Mouse (Mus musculus) kidney, embryonic 16.5 days (tissue): ENCODE measurements around the gene Lrrc55. TPM values are rescaled to one million over a fixed set of nuclear protein-coding genes. Genes with fewer than 3 reads are reported as not detected.

Experiments used
- ATAC-seq: fragments of 200-750 bp; cut with Nextera tagmentation; 2 replicates; pipeline ENCODE4 v1.8.0; 2017; ENCODE audit warnings: moderate TSS enrichment; ENCODE audit not compliant: low FRiP score, low TSS enrichment
- H3K27ac ChIP-seq: fragments of 300-500 bp; sonication (generic); 2 replicates; pipeline ENCODE4 v1.5.1; 2014; ENCODE audit warnings: low read length
- H3K27me3 ChIP-seq: fragments of 300-500 bp; sonication (generic); 2 replicates; pipeline ENCODE4 v1.6.1; 2014; ENCODE audit warnings: low read length, control low read depth, mixed read lengths; ENCODE audit not compliant: insufficient read depth
- H3K36me3 ChIP-seq: fragments of 300-500 bp; sonication (generic); 2 replicates; pipeline ENCODE4 v1.6.1; 2014; ENCODE audit warnings: low read length, control low read depth, mixed read lengths; ENCODE audit not compliant: insufficient read depth
- H3K4me1 ChIP-seq: fragments of 300-500 bp; sonication (generic); 2 replicates; pipeline ENCODE4 v1.6.1; 2014; ENCODE audit warnings: low read length, control low read depth, mixed read lengths; ENCODE audit not compliant: insufficient read depth
- H3K4me2 ChIP-seq: fragments of 300-500 bp; sonication (generic); replicated peaks from 2 replicates; pipeline ENCODE4 v1.6.1; 2014; ENCODE audit warnings: low read depth, low read length
- H3K4me3 ChIP-seq: fragments of 300-500 bp; sonication (generic); 2 replicates; pipeline ENCODE4 v1.5.1; 2014; ENCODE audit warnings: mild to moderate bottlenecking, low read length
- H3K9ac ChIP-seq: fragments of 300-500 bp; sonication (generic); replicated peaks from 2 replicates; pipeline ENCODE4 v1.6.1; 2014; ENCODE audit warnings: low read length
- H3K9me3 ChIP-seq: fragments of 300-500 bp; sonication (generic); 2 replicates; pipeline ENCODE4 v1.6.1; 2016; ENCODE audit warnings: low read length, control low read depth
- WGBS: fragments of 180-500 bp; shearing (Covaris S2); extraction: QIAGEN DNeasy Blood & Tissue Kit; methylation state at CpG from one replicate; pipeline ENCODE4 v1.1.7; 2014; 5-methylcytosine and 5-hydroxymethylcytosine counted together
- polyA plus RNA-seq: library from polyadenylated mRNA; unstranded; fragments of >200 nt; fragmentation: Nextera tagmentation; extraction: Ambion mirVana; gene quantifications from 2 replicates; pipeline ENCODE4 v1.2.1, GENCODE M21; 2015

Gene Lrrc55
- polyA plus RNA-seq, 1 experiment from 2014 or later, result 0.80 TPM

- ATAC-seq, result no peak
- H3K4me3 ChIP-seq, result no peak overlapping the region
- no peaks in the 10 kb centered on the region for H3K36me3 ChIP-seq
- no peak overlapping the region for H3K27ac ChIP-seq
- H3K27me3 ChIP-seq, result no peaks in the 10 kb centered on the region
- no peak overlapping the region for H3K9ac ChIP-seq
- H3K4me2 ChIP-seq, result no peak overlapping the region
- no peaks in the 10 kb centered on the region for H3K9me3 ChIP-seq
- no peaks in the 10 kb centered on the region for H3K4me1 ChIP-seq
These were observed 19.6 kb upstream of the Lrrc55 start for GRCm38 (mm10) chr2:85216606-85217005.

- 63% methylated on average over 2 of the region's 2 CpGs for WGBS
These were observed 16.7 kb upstream of the Lrrc55 start for GRCm38 (mm10) chr2:85213746-85214145.

GRCm38 (mm10) chr2:85209301-85209700 lies 12.3 kb upstream of the Lrrc55 start:
- Histone ChIP-seq H3K4me3 (no peak overlapping the region), H3K4me2 (no peak overlapping the region), H3K27me3 (no peaks in the 10 kb centered on the region), H3K27ac (no peak overlapping the region), H3K9me3 (no peaks in the 10 kb centered on the region), H3K9ac (no peak overlapping the region), H3K36me3 (no peaks in the 10 kb centered on the region), H3K4me1 (no peaks in the 10 kb centered on the region)
- WGBS, result 72% methylated on average over 5 of the region's 5 CpGs
- ATAC-seq, result no peak

More at GRCm38 (mm10) chr2:85213746-85214145, 16.7 kb upstream of the Lrrc55 start:
- no peak overlapping the region for H3K4me2 ChIP-seq
- no peak for ATAC-seq
- H3K27me3 ChIP-seq, result no peaks in the 10 kb centered on the region
- no peak overlapping the region for H3K27ac ChIP-seq
- H3K36me3 ChIP-seq, result no peaks in the 10 kb centered on the region
- H3K4me3 ChIP-seq, result no peak overlapping the region
- H3K4me1 ChIP-seq, result no peaks in the 10 kb centered on the region
- H3K9ac ChIP-seq, result no peak overlapping the region
- no peaks in the 10 kb centered on the region for H3K9me3 ChIP-seq

- ATAC-seq, result no peak
- Histone ChIP-seq H3K4me1 (no peaks in the 10 kb centered on the region), H3K36me3 (no peaks in the 10 kb centered on the region), H3K27me3 (no peaks in the 10 kb centered on the region), H3K9ac (no peak overlapping the region), H3K4me2 (no peak overlapping the region), H3K27ac (no peak overlapping the region), H3K4me3 (no peak overlapping the region), H3K9me3 (no peaks in the 10 kb centered on the region)
- WGBS, result 87% methylated on average over 8 of the region's 8 CpGs
These were observed 8.2 kb upstream of the Lrrc55 start for GRCm38 (mm10) chr2:85205170-85205569.

GRCm38 (mm10) chr2:85198011-85198965 lies 1.3 kb upstream of the Lrrc55 start:
- peak overlapping the region; percentile 40 for H3K4me2 ChIP-seq
- peak overlapping the region; percentile 20 for H3K4me3 ChIP-seq
- H3K27ac ChIP-seq, result no peak overlapping the region
- H3K36me3 ChIP-seq, result no peaks in the 10 kb centered on the region
- H3K9me3 ChIP-seq, result no peaks in the 10 kb centered on the region
- 0 out of 2 replicates have a peak, but pooled peaks cover 4% of the 10 kb centered on the region for H3K4me1 ChIP-seq
- peak; percentile 68; the same call in 1 of the 2 replicates for ATAC-seq
- H3K9ac ChIP-seq, result no peak overlapping the region
- 3% methylated on average over 24 of the region's 24 CpGs for WGBS
- H3K27me3 ChIP-seq, result peaks cover 7% of the 10 kb centered on the region; the same call in 1 of the 2 replicates

- no peaks in the 10 kb centered on the region for H3K36me3 ChIP-seq
- H3K27me3 ChIP-seq, result peaks cover 13% of the 10 kb centered on the region; the same call in 1 of the 2 replicates
- 56% methylated on average over 1 of the region's 1 CpGs for WGBS
- H3K9me3 ChIP-seq, result no peaks in the 10 kb centered on the region
- H3K4me3 ChIP-seq, result no peak overlapping the region
- H3K27ac ChIP-seq, result no peak overlapping the region
- no peak overlapping the region for H3K4me2 ChIP-seq
- no peak for ATAC-seq
- 0 out of 2 replicates have a peak, but pooled peaks cover 4% of the 10 kb centered on the region for H3K4me1 ChIP-seq
- no peak overlapping the region for H3K9ac ChIP-seq
These were observed 2.4 kb downstream of the Lrrc55 start for GRCm38 (mm10) chr2:85194566-85194965.

GRCm38 (mm10) chr2:85187582-85188151 lies 9.3 kb downstream of the Lrrc55 start:
- Histone ChIP-seq H3K4me3 (no peak overlapping the region), H3K9me3 (no peaks in the 10 kb centered on the region), H3K27me3 (peaks cover 6% of the 10 kb centered on the region; the same call in 1 of the 2 replicates), H3K4me2 (no peak overlapping the region), H3K27ac (no peak overlapping the region), H3K9ac (no peak overlapping the region), H3K36me3 (no peaks in the 10 kb centered on the region), H3K4me1 (no peaks in the 10 kb centered on the region)
- 78% methylated on average over 6 of the region's 6 CpGs for WGBS
- ATAC-seq, result no peak

- 52% methylated on average over 4 of the region's 4 CpGs for WGBS
- H3K27me3 ChIP-seq, result no peaks in the 10 kb centered on the region
- no peak overlapping the region for H3K4me3 ChIP-seq
- H3K9ac ChIP-seq, result no peak overlapping the region
- no peak overlapping the region for H3K4me2 ChIP-seq
- no peaks in the 10 kb centered on the region for H3K9me3 ChIP-seq
- ATAC-seq, result no peak
- H3K36me3 ChIP-seq, result no peaks in the 10 kb centered on the region
- no peaks in the 10 kb centered on the region for H3K4me1 ChIP-seq
- no peak overlapping the region; the same call in 1 of the 2 replicates for H3K27ac ChIP-seq
These were observed 18.7 kb downstream of the Lrrc55 start for GRCm38 (mm10) chr2:85178139-85178800.

GRCm38 (mm10) chr2:85173545-85173944 lies 23.5 kb downstream of the Lrrc55 start:
- Histone ChIP-seq H3K4me3 (no peak overlapping the region), H3K27me3 (peaks cover 10% of the 10 kb centered on the region; the same call in 1 of the 2 replicates), H3K4me2 (no peak overlapping the region), H3K9ac (no peak overlapping the region), H3K4me1 (peaks cover 13% of the 10 kb centered on the region), H3K36me3 (no peaks in the 10 kb centered on the region), H3K27ac (no peak overlapping the region), H3K9me3 (no peaks in the 10 kb centered on the region)
- ATAC-seq, result no peak
- 61% methylated on average over 6 of the region's 6 CpGs for WGBS
